In the genomic region with DNA sequence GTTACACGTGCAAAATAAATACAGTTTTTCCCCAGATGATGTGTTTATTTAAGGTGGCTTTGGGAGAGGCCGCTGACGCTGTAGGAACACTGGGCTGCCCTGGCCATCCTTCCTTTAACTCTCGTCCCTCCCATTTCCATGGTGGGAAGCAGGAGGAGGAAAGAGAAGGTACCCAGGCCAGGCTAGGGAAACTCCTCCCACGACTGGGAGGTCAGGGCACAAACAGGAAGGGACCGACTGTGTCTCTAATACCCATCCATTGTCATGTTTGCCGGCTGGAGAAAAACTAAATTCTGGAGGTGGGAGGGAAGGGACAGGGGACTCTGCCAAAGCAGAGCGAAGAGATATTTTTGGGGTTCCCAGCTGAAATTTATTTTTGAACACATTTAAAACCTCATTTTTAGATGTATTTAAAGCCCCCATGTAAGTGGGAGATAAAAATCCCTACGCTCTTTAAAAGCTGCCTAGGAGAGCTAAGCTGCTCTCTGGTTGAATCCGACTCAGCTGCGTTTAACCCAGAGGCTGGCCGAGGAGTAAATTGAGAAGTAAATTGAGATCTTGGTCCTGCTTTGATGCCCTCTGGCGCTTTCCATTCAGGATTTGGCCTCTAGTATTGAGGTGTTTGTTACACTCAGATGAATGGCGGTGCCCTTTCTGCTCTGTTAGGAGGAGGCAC, we compare ENCODE assay signal across 11 mouse cellular contexts.
DNase-seq lines count a peak whose midpoint lies in the region; ATAC-seq and TF ChIP-seq lines count a peak whose summit lies in the region.
"Had no signal": no experiment of that assay in that cellular context is flagged by ENCODE, and none has a peak within 500 bp of the region (broad histone marks: within the 10 kb centered on the region; RNA-seq: fewer than 3 reads in every experiment).

No protein-coding gene starts in this region.

- whole genome bisulfite sequencing in heart, embryonic 10.5 days, result 32% methylated on average over 14 of the region's 14 CpGs
- WGBS in lung, embryonic 16.5 days, result 27% methylated on average over 14 of the region's 14 CpGs
- WGBS in liver, embryonic 11.5 days, result 38% methylated on average over 14 of the region's 14 CpGs

- H3K27ac ChIP-seq in gastrocnemius, adult 2 months, result peak overlapping the region; percentile 89
- peak overlapping the region; percentile 65 for H3K27ac ChIP-seq in heart, embryonic 10.5 days
- H3K27ac ChIP-seq in lung, embryonic 16.5 days (ENCODE audit: low read length), result no peak overlapping the region
- H3K27ac ChIP-seq in liver, embryonic 11.5 days (ENCODE audit: low read depth, low read length), result no peak overlapping the region
- H3K27ac ChIP-seq: limb, embryonic 12.5 days had no signal

- TF ChIP-seq CTCF in gastrocnemius, adult 2 months (IDR thresholded peaks at IDR 0.05), result no peak

- peak; percentile 54 for DNase-seq in gastrocnemius, adult 2 months
- no peak for DNase-seq in gastrocnemius, postnatal 14 days
- peak; percentile 54 for DNase-seq in Muller cell, postnatal 12 days (ENCODE audit: inconsistent ontology term)
- DNase-seq in heart, embryonic 10.5 days (ENCODE audit: low spot score), result no peak
- no peak for DNase-seq in liver, embryonic 11.5 days (ENCODE audit: low spot score)

- H3K4me3 ChIP-seq in gastrocnemius, adult 2 months, result peak overlapping the region; percentile 38
- no peak overlapping the region for H3K4me3 ChIP-seq in heart, embryonic 10.5 days
- no peak overlapping the region for H3K4me3 ChIP-seq in lung, embryonic 16.5 days (ENCODE audit: low read length)
- H3K4me3 ChIP-seq in liver, embryonic 11.5 days (ENCODE audit: low read depth, low read length), result no peak overlapping the region
- H3K4me3 ChIP-seq: erythroblast, embryonic 14.5 days; limb, embryonic 12.5 days had no signal

- H3K4me1 ChIP-seq in heart, embryonic 10.5 days, result peaks cover 21% of the 10 kb centered on the region
- peaks cover 17% of the 10 kb centered on the region for H3K4me1 ChIP-seq in lung, embryonic 16.5 days (replicated peaks; ENCODE audit: control insufficient read depth, insufficient read depth, low read length)
- no peaks in the 10 kb centered on the region for H3K4me1 ChIP-seq in liver, embryonic 11.5 days (replicated peaks; ENCODE audit: control insufficient read depth, insufficient read depth, low read length)

- no peak overlapping the region for H3K4me2 ChIP-seq in lung, embryonic 16.5 days (ENCODE audit: low read depth, low read length)
- no peak overlapping the region for H3K4me2 ChIP-seq in liver, embryonic 11.5 days
- H3K4me2 ChIP-seq: limb, embryonic 12.5 days had no signal

- H3K9me3 ChIP-seq in heart, embryonic 10.5 days, result no peaks in the 10 kb centered on the region
- no peaks in the 10 kb centered on the region for H3K9me3 ChIP-seq in lung, embryonic 16.5 days (ENCODE audit: control insufficient read depth, low read length)
- no peaks in the 10 kb centered on the region for H3K9me3 ChIP-seq in liver, embryonic 11.5 days (ENCODE audit: control insufficient read depth, low read length)
- H3K9me3 ChIP-seq: limb, embryonic 12.5 days had no signal

- intact Hi-C loops in gastrocnemius, adult 2 months (cut with DNase I), result loop anchor here (5.0 kb wide), 1 partner anchor 72 kb away; no protein-coding TSS in a partner anchor
- intact Hi-C loops in gastrocnemius, postnatal 14 days (cut with DNase I; ENCODE audit: low total_unique reads), result no loop called here

- ATAC-seq in lung, embryonic 16.5 days (ENCODE audit: low read depth), result peak; percentile 71
- ATAC-seq in granulocyte monocyte progenitor cell, adult 5-6 weeks (replicated peaks; ENCODE audit: poor library complexity, severe bottlenecking), result no peak
- no peak for ATAC-seq in erythroid progenitor cell, adult 5-6 weeks (replicated peaks; ENCODE audit: low FRiP score, poor library complexity, severe bottlenecking)
- no peak for ATAC-seq in liver, embryonic 11.5 days (replicated peaks; ENCODE audit: low FRiP score)

- H3K27me3 ChIP-seq in heart, embryonic 10.5 days (ENCODE audit: insufficient read depth, poor library complexity, severe bottlenecking), result no peaks in the 10 kb centered on the region
- H3K27me3 ChIP-seq in lung, embryonic 16.5 days (ENCODE audit: control insufficient read depth, insufficient read depth, low read depth, low read length), result no peaks in the 10 kb centered on the region
- no peaks in the 10 kb centered on the region for H3K27me3 ChIP-seq in liver, embryonic 11.5 days (replicated peaks; ENCODE audit: control insufficient read depth, insufficient read depth, low read length)
- H3K27me3 ChIP-seq: CH12.LX; limb, embryonic 12.5 days had no signal

- no peaks in the 10 kb centered on the region for H3K36me3 ChIP-seq in heart, embryonic 10.5 days
- H3K36me3 ChIP-seq in lung, embryonic 16.5 days (ENCODE audit: control insufficient read depth, insufficient read depth, low read length), result no peaks in the 10 kb centered on the region
- no peaks in the 10 kb centered on the region for H3K36me3 ChIP-seq in liver, embryonic 11.5 days (ENCODE audit: control insufficient read depth, insufficient read depth, low read length)
- H3K36me3 ChIP-seq: limb, embryonic 12.5 days had no signal

- no peak overlapping the region for H3K9ac ChIP-seq in lung, embryonic 16.5 days (ENCODE audit: low read length)
- H3K9ac ChIP-seq in liver, embryonic 11.5 days (ENCODE audit: low read depth, low read length), result no peak overlapping the region
- H3K9ac ChIP-seq: limb, embryonic 12.5 days had no signal

Comparison
In these comparisons a context has a peak if more than half of its experiments do, and no peak if none do; other contexts are left out.
1. DNase-seq: peak in gastrocnemius, adult 2 months (single experiment) and Muller cell, postnatal 12 days (single experiment); none in gastrocnemius, postnatal 14 days (single experiment), heart, embryonic 10.5 days (single experiment) and liver, embryonic 11.5 days (single experiment).
2. H3K27ac ChIP-seq: peak in gastrocnemius, adult 2 months (single experiment) and heart, embryonic 10.5 days (single experiment); none in lung, embryonic 16.5 days (single experiment) and liver, embryonic 11.5 days (single experiment).